Mouse (Mus musculus): ENCODE measurements around the gene Eef2k.

Gene Eef2k

DNA sequence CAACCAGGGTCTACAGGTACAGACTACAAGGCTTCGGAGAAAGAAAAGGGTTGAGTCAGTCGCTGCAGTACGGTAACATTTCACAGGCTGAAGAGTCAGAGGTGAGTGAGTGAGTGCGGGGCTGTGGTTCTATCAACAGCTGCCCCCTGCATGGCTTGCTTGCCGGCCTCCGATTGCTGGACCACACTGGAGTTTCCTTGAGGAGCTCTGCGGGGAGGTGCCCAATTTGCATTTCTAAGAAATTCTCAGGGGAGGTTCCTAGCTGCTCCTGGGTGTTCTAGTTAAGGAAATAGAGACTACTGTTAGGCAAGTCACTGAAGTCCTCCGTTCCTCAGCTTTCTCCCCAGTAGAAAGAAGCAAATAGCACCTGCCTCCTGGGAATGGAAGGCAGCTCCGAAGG is 2.1 kb downstream of the Eef2k start:
- no peak for DNase-seq (ENCODE audit: low read depth, low spot score)

DNA sequence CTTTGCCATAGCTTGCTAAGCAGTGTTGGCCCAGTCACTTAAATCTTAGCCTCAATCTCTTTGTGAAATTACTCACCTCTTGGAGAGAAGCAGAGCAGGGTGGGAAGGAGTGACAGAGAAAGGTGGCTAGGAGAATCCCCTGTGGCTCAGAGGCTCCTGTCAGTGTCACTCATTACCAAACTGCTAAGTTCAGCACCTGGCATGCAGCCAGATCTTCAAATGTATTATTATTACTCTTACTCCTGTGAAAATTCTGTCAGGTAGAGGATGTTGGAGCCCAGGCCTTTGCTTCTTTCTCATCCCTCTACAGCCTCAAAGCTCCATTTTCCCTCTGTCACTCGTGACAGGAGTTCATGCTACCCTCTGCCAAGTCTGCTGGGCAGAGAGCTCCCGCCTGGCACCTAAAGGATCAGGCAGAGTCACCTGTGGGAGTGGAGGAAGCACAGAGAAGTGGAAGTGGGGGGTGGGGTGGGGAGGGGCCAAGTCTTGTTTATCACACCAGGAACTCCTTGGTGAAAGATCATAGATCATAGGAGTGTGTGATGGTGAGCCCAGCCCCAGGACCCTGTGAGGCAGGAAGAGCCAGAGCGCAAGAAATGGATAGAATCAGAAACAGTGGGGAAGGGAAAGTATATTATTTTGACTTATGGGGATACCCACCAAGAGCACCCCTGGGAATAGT is 6.3 kb downstream of the Eef2k start:
- no peak for DNase-seq (ENCODE audit: low read depth, low spot score)

DNA sequence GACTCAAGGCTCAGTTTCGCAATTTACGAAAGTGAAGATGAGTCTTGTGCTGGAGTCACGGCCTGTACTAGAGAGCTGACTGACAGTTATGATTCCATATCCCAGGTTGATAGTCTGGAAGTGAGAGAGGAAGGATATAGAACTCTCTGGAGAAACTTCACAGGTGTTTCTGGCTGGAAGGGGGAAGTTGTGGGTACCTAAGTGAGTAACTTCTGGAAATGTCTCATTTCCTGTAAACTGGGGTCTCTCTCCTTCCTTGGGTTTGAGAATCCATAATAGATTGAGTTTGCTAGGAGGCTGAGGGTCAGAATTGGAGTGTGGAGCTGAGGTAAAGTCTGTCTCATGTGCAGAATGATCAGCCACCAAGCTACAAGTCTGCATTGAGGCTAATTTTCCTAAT is 7.5 kb downstream of the Eef2k start:
- DNase-seq (ENCODE audit: low read depth, low spot score): no peak

DNA sequence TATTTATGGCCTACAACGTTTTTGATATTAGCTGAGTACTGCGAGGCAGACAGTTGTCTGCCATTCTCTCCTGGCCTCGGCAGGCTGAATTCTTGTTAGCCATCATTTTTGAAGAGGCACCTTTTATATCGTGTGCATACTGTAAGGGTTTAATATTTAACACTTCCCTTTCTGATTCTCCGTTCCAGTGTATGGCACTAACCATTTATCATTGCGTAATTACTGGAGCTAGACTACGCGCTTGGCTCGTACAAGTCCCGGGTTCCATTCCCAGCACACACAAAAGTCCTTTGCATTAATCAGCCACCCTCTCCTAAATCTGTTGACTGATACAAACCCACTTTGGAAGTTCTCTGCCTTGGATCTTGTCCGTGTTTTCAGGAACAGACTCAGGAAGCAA is 17.2 kb downstream of the Eef2k start:
- no peak for DNase-seq (ENCODE audit: low read depth, low spot score)

DNA sequence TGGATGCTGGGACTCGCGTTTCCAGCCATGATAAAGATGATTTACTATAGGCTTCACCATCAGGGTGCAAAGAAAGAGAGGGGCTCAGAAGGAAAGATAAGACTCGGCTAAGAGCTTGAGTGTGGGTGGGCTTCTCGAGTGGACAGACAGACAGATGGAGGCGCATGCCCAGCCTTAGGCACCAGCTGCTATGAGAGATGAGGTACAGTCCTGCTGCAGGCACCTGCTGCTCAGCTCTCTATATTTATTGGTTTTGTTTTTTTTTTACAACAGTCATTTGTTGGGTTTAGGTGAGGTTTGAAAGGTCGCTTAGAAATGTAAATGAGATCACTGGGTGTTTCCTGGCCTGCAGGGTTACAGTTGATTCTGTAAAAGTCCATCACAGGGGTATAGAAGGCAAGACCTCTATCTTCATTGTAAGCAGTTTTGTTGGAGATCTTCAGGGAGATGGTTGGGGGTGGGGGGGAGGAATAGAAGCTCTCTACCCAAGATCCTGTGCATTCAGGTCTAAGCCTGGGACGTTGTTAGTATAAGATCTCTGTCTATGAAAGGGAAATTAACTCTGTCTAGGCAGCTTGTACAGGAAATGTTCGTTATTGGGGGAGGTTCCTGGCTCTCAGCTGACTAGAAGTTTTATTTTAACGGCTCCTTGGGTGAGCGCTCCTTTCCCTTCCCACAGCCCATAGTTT is 18.3 kb downstream of the Eef2k start:
- no peak for DNase-seq (ENCODE audit: low read depth, low spot score)

DNA sequence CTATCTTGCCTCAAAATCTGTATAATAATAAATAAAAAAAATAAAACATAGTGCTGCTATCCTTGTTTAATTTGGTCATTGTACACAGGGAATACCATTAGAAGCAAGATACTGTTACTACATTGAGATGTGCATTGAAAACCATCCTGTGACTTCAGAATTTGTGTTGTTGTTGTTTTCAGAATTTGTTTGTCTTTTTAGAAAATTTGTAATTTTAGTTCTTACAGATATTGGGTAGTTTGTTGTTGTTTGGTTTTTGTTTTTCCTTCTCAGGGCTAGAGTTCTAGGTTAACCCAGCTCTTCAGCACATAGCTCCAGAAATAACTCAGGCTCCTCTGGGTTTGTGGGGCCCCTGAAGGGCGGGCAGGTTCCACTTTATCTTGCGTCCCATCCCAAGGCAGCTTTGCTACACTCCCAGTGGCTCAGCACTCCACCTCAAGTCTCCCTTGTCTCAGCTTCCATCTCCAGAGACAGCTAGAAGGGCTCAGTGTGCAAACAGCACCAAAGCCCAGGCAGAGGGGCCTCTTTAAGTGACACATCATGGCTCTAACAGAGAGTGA is 18.9 kb downstream of the Eef2k start:
- DNase-seq (ENCODE audit: low read depth, low spot score): peak; percentile 73

DNA sequence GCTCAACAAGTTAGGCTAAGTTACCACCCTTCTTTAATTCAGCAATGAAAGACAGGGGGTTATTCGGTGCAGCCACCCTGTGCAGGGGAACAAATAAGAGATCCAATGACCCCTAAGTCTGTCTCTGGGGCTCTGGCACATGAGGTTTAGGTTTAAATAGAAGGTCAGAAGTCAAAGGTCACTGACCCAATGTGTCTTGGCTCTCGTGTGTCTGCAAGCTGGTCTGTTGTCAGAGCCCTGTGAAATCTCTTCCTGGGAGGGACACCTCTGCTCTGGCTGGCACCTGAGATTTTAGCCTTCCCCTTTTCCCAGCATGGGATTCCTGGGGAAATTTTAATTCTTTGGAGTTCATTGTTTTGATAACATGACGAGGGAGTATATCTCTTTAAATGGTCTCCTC is 19.6 kb downstream of the Eef2k start:
- no peak for DNase-seq (ENCODE audit: low read depth, low spot score)

DNA sequence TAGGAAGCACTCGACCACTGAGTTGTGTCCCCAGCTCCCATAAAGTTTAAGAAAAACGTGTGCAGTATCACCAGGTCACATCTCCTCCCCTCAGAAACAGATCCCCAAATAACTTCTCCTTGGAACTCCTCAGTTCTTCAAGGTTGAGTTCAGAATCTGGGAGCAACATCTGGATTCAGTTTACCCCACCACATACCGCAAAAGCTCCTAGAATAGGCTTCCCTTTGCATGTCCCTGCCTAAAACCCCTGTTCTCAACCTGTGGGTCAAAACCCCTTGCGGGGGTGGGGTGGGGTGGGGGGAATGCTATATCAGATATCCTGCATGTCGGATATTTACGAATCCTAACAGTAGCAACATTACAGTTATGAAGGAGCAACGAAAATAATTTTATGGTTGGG is 20.0 kb downstream of the Eef2k start:
- no peak for DNase-seq (ENCODE audit: low read depth, low spot score)

DNA sequence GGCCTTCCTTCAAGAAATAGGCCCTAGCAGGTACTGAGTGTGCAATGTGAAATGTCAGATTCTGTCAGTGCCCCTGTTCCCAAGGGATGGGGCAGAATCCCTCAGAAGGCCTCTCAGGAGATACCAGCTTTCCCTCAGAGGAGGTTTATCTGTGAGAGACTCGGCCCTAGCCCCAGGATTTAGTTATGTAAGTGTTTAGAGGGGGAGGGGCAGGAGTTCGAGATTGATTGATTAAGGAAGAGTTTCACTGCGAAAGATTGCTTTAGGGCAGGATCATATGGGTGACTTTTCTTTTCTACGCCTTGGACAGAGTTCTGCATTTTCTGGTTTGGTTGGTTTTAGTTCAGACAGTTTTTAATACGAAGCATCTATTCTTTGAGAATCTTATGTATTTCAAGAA is 20.8 kb downstream of the Eef2k start:
- no peak for DNase-seq (ENCODE audit: low read depth, low spot score)

DNA sequence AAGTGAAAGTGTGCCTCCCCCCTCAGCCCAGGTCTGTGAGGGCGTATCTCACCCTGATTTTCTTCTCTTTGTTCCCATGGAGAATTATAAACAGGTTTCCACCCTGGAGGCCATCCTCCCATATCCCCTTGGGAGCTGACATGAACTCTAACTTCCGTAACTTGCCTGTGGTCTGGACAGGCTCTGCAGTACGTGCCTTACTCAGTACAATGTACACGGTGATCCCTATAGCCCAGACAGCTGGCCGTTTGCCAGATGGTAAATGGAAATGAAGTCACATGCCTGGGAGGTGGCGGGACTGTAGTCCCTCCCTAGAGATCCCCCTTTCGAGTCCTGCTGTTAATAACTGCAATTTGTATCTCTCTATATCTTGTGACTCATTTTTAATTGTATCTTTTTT is 22.5 kb downstream of the Eef2k start:
- no peak for DNase-seq (ENCODE audit: low read depth, low spot score)

DNA sequence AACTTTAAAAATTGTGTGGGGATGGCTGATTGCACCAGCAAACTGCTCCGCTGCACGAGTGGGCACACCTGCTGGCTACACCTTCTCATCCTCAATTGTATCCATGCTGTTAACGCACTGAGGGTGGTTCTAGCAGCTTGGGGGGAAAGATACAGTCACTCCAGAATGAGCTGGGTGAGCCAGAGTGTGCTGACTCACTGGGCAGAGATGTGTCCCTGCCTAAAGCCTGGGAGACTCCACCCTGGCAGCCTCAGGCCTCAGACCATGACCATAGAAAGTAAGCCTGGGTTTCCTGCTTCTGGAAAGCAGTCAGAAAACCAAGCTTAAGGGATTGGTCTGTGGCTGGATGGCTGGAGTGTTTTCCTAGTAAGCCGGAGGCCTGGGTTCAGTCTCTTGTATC is 23.2 kb downstream of the Eef2k start:
- peak; percentile 85 for DNase-seq (ENCODE audit: low read depth, low spot score)

DNA sequence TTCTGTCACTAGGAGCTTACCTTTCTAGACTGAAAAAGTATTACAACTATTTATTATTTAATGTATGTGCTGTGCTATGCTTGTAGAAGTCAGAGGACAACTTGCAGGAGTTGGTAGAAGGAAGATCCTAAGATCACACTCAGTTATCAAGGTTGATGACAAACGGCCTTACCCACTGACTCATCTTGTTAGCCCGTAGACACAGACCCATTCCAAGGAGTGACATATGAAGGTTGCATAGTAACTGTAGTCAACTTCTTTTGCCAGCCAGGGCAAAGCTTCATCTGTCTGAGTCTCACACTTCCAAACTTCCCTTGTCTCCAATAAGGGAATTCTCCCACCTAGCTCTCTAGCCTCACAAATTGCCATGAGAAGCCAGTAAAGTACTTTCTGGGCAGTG is 24.1 kb downstream of the Eef2k start:
- DNase-seq (ENCODE audit: low read depth, low spot score): no peak

DNA sequence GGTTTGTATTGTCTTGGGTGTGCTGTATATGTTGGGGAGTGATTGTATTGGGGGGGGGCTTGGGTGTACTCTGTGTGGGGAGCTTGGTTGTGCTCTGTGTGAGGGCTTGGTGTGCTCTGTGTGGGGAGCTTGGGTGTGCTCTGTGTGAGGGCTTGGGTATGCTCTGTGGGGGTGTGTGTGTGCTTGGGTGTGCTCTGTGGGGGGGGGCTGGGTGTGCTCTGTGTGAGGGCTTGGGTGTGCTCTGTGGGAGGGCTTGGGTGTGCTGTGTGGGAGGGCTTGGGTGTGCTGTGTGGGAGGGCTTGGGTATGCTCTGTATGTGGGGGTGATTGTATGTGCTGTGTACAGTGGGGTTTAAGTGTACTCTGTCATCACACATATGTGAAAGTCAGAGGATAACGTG is 25.1 kb downstream of the Eef2k start:
- no peak for DNase-seq (ENCODE audit: low read depth, low spot score)

DNA sequence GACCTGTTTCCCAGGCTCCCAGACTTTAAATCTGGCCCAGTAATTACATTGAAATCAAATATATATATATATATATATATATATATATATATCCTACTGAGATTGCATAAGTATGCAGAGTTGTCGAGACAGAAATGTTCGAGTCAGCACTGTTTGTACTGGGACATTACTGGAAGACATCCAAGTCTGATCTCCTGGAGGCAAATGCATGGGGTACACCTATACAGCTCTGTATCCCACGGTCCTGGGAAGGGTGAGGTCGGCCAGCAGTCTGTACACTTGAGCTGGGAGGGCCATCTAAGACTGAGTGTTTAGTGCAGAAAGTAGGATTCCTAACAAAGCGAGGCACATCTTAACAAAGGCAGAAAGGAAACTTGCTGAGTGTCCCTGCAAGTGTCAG is 27.3 kb downstream of the Eef2k start:
- DNase-seq (ENCODE audit: low read depth, low spot score): no peak

DNA sequence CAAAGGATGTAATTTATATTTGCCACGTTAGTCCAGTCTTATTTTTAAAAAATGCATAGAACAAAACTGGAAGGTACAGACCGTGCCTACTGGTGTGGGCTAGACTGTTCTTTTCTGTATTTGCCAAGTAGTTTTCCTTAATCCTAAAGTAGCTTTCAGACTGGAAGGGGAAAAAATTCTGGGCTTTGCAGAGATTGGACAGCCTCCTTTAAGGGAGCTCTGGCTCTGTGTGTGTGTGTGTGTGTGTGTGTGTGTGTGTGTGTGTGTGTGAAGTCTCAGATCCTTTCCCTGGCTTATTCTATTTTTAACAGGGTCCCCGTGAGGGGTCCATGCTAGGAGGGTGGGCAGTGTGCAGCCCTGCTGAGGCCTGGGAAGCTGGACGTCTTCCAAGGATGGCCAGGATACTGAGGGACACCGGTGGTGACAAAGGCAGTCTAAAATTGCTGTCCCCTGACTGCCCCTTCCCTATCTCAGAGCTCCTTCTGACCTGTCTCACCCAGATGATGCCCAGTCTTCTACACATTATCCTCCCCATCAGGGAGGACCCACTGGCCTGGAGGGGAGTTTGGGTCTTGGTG is 27.9 kb downstream of the Eef2k start:
- DNase-seq (ENCODE audit: low read depth, low spot score): no peak

DNA sequence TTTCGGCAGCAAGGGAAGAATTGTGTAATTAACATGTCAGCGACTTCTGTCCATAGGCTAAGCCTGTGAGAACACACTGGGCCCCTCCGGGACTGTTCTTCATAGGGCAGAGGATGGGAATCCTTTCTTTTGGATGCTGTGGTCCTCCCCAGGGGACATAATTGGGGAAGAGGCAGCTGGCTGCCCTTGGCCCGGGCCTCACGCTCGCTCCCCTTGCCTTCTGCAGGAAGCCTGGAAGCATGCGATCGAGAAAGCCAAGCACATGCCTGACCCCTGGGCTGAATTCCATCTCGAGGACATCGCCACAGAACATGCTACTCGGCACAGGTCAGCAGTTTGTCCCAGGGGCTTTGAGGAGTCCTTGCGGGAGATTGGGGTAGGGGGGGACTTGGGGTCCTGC is 30.5 kb downstream of the Eef2k start:
- DNase-seq (ENCODE audit: low read depth, low spot score): no peak

DNA sequence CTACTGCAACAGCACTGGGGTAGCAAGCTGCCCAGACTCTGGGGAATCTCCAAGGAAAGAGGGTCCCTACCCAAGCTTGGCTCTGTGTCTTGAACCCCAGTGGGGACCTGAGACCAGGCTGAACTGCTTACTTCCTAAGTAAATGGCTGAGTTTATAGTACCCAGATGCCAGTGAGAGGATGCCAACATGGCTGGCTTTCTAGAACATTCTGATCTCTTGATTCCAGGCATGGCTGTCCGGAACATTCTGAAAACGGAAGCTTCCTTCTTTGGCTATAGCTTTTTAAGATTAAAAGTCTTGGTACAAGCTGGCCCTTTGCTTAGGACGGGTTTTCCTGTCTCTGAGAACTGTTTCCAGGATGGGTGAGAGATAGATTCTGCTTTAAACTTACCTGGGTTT is 31.4 kb downstream of the Eef2k start:
- no peak for DNase-seq (ENCODE audit: low read depth, low spot score)

DNA sequence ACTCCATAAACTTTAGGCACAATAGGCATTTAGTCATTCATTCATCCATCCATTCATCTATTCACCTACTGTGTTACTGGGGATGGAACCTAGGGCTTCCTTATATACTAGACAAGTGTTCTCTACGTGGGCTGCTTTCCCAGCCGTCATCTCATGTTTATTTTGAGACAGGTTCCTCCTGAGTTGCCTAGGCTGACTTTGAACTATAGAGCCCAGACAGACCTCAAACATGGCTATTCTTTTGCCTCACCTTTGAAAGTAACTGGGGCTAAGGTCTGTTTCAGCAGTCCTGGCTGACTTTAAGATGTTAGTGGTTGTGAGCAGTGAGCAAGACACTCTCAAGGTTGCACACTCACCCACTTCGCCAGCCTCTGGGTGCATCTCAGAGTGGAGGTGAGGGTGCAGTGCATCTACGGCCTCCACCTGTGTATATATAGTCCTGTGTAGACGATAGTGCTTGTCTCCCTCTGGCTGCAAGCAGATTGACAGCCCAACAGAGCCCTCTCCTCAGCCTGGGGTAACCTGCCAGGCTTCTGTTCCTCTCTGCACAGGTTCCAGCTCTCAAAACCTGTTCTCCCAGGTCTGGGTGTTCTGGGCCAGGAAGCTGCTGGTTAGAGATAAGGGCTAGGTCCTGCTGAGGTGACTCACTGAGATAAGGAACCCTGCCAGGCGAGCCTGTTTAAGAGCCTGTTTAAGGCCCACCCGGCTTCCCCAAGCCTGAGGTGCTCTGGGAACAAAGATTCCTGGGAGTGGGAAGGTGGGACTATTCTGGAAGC is 32.3 kb downstream of the Eef2k start:
- peak; percentile 82 for DNase-seq (ENCODE audit: low read depth, low spot score)

DNA sequence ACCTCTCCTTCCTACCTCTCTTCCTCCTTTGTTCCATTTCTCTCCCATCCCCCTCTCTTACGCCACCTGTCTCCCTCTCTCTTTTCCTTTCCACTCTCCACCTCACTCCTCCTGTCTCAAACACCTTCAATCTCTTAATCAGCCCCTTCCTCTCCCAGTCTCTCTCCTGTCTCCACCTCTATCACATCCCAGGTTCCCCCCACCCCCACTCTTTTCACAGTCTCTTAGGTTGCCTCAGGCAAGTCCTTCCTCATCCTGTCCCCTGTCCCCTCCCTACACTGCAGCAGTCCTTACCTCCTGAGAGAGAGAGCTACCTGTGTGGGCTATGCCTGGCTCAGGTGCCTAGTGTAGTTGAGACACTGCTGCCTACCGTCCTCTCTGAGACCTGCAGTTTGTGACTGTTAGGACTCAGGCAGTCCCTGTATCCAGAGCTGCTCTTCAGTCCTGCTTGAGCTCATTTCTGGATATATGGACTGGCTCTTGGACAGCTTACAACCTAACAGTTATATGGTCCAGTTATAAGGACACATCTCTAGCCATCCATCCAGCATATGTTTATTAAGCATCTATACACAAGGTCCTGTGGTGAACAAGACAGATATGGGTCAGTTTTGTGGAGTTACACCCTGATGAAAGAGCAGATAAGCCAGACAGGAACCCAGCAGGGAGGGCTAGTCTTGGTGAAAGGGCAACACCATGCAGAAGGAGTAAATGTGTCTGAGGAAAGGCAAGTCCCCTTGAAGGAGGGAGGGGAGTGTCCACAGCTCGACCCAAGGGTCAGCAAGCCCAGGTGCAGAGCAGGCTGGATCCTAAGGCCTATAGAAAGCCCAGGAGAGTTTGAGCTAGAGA is 33.1 kb downstream of the Eef2k start:
- no peak for DNase-seq (ENCODE audit: low read depth, low spot score)

DNA sequence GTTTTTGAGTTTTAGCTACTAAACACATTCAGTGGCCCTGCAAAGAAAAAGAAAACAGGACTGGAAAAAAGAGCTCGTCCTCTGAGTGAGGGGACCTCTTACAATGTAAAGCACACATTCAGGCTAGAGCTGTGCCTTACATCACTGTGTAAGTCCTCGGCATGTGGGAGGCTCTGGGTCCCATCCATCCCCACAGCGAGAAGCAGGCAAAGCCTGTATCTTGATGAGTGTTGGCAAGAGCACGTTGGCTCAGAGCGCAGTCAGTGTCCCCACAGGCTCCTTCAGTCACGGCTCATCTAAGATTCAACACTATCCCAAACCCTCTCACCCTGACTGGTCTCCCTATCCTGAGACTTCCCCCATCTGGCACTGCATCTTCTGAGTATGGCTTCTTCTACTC is 35.6 kb downstream of the Eef2k start:
- DNase-seq (ENCODE audit: low read depth, low spot score): no peak

DNA sequence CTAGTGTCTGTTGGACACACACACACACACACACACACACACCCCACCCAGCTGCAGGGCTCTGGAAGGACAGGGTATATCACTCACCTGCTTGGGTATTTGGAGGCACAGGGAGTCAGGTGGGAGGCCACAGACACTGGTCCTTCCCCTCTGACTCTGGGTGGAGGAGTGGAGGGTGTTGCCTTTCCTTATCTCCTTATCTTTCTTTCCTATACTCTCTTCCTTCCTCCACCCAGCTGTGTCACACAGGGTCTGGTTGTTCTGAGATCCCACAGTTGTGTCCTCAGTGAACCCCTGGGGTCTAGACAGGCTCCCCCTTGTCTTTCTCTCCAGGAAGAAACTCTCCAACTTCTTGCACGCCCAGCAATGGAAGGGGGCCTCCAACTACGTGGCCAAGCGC is 37.3 kb downstream of the Eef2k start:
- peak; percentile 66 for DNase-seq (ENCODE audit: low read depth, low spot score)
